ENCODE assay signal across 9 mouse cellular contexts in genomic region chr6:83496753-83497710, GRCm38 (mm10). TPM values are rescaled to one million over a fixed set of nuclear protein-coding genes. Genes with fewer than 3 reads are reported as not detected.
A peak's percentile ranks its signal among the peaks of the same experiment; 100 is the strongest.
DNase-seq lines count a peak whose midpoint lies in the region; ATAC-seq and TF ChIP-seq lines count a peak whose summit lies in the region.
"Had no signal": no experiment of that assay in that cellular context is flagged by ENCODE, and none has a peak within 500 bp of the region (broad histone marks: within the 10 kb centered on the region; RNA-seq: fewer than 3 reads in every experiment).

No protein-coding gene starts in this region.

- H3K27ac ChIP-seq in liver, adult 2 months (replicated peaks; ENCODE audit: insufficient read depth, low read depth, low read length), result peak overlapping the region; percentile 5; the same call in 1 of the 2 replicates
- H3K27ac ChIP-seq in heart, embryonic 13.5 days (replicated peaks), result peak overlapping the region; percentile 40

- no peak for TF ChIP-seq POLR2A in liver, adult 2 months (IDR thresholded peaks at IDR 0.05; ENCODE audit: extremely low read depth, insufficient read depth, low read length)

- H3K27me3 ChIP-seq in liver, adult 2 months (ENCODE audit: control insufficient read depth, insufficient read depth, low read length), result no peaks in the 10 kb centered on the region
- H3K27me3 ChIP-seq in heart, embryonic 13.5 days (replicated peaks), result no peaks in the 10 kb centered on the region

- peak; percentile 52 to 57 for DNase-seq in cerebellum, postnatal 10 days
- no peak for DNase-seq in cerebellum, adult 18-20 months
- peak; percentile 83 for DNase-seq in liver, adult 2 months (ENCODE audit: extremely low read depth, low read depth, low spot score)
- DNase-seq in liver, result no peak
- DNase-seq in urinary bladder, postnatal 4 days (ENCODE audit: low spot score in 2 of 2), result no peak
- DNase-seq in urinary bladder, postnatal 14 days (ENCODE audit: low spot score), result no peak

- H3K4me1 ChIP-seq in liver, adult 2 months (ENCODE audit: control insufficient read depth, insufficient read depth, low read length), result peaks cover 7% of the 10 kb centered on the region; the same call in 1 of the 2 replicates
- H3K4me1 ChIP-seq in heart, embryonic 13.5 days, result peaks cover 20% of the 10 kb centered on the region

- H3K9ac ChIP-seq in liver, adult 2 months (ENCODE audit: low read depth, low read length), result no peak overlapping the region
- 0 out of 2 replicates have a peak overlapping the region, but pooled peaks have one; percentile 45 for H3K9ac ChIP-seq in heart, embryonic 13.5 days

- H3K4me3 ChIP-seq in liver, adult 2 months (ENCODE audit: insufficient read depth, low read depth, low read length), result no peak overlapping the region
- H3K4me3 ChIP-seq in heart, embryonic 13.5 days, result no peak overlapping the region

- H3K36me3 ChIP-seq in liver, adult 2 months (ENCODE audit: control insufficient read depth, insufficient read depth, low read length), result peaks cover 3% of the 10 kb centered on the region; the same call in 1 of the 2 replicates
- H3K36me3 ChIP-seq in heart, embryonic 13.5 days, result peaks cover 31% of the 10 kb centered on the region

- ATAC-seq in heart, embryonic 13.5 days (ENCODE audit: extremely low read depth, insufficient number of reproducible peaks, low FRiP score, low TSS enrichment), result no peak
- peak; percentile 44 for ATAC-seq in megakaryocyte progenitor cell, adult 5-6 weeks (replicated peaks; ENCODE audit: poor library complexity)
- ATAC-seq: forebrain, embryonic 16.5 days had no signal

- H3K79me2 ChIP-seq in liver, adult 2 months (ENCODE audit: control insufficient read depth, insufficient read depth, low read length), result peaks cover 6% of the 10 kb centered on the region; the same call in 1 of the 2 replicates

- H3K4me2 ChIP-seq in heart, embryonic 13.5 days, result no peak overlapping the region

- 52% methylated on average over 22 of the region's 22 CpGs for WGBS in liver, adult 2 months
- WGBS in heart, embryonic 13.5 days, result 58% methylated on average over 22 of the region's 22 CpGs

- no peak for TF ChIP-seq CTCF in liver, adult 2 months (IDR thresholded peaks at IDR 0.05; ENCODE audit: low read depth, low read length)

- 0 out of 2 replicates have a peak, but pooled peaks cover 3% of the 10 kb centered on the region for H3K9me3 ChIP-seq in heart, embryonic 13.5 days

RNA-seq across cellular contexts. Expression of gene Dguok, which starts 9.7 kb away (rescaled TPM):
- 17.4 and 21.8 TPM in 2 replicates for total RNA-seq in liver, adult 2 months (2014; rRNA removed)
- polyA plus RNA-seq in liver, adult 2 months (2012; rRNA removed), result 23.5 and 24.9 TPM in 2 replicates
- polyA plus RNA-seq in heart, embryonic 13.5 days (2015; fragmentation: Nextera tagmentation; extraction: Ambion mirVana), result 54.0 and 55.2 TPM in 2 replicates
- 40.2 and 51.7 TPM in 2 replicates for total RNA-seq in megakaryocyte progenitor cell, adult 5-6 weeks (2015)
- total RNA-seq in megakaryocyte progenitor cell, adult 5-6 weeks (2017), result 34.3 and 35.3 TPM in 2 replicates

RNA-seq across cellular contexts. Expression of gene Tet3, which starts 38.1 kb away (rescaled TPM):
- 4.6 and 6.6 TPM in 2 replicates for total RNA-seq in liver, adult 2 months (2014; rRNA removed)
- 3.5 and 4.5 TPM in 2 replicates for polyA plus RNA-seq in liver, adult 2 months (2012; rRNA removed)
- polyA plus RNA-seq in heart, embryonic 13.5 days (2015; fragmentation: Nextera tagmentation; extraction: Ambion mirVana), result 27.7 and 30.6 TPM in 2 replicates
- total RNA-seq in megakaryocyte progenitor cell, adult 5-6 weeks (2015), result 27.9 and 29.6 TPM in 2 replicates
- 12.2 and 14.5 TPM in 2 replicates for total RNA-seq in megakaryocyte progenitor cell, adult 5-6 weeks (2017)

RNA-seq across cellular contexts. Expression of gene Actg2, which starts 39.0 kb away (rescaled TPM):
- 0.28 and 0.40 TPM in 2 replicates for total RNA-seq in liver, adult 2 months (2014; rRNA removed)
- 1.1 and 1.2 TPM in 2 replicates for polyA plus RNA-seq in liver, adult 2 months (2012; rRNA removed)
- 15.2 and 20.7 TPM in 2 replicates for polyA plus RNA-seq in heart, embryonic 13.5 days (2015; fragmentation: Nextera tagmentation; extraction: Ambion mirVana)
- not detected in 2 replicates for total RNA-seq in megakaryocyte progenitor cell, adult 5-6 weeks (2015)
- total RNA-seq in megakaryocyte progenitor cell, adult 5-6 weeks (2017), result not detected in 2 replicates

Comparison
In these comparisons a context has a peak if more than half of its experiments do, and no peak if none do; other contexts are left out.
1. DNase-seq: peak in cerebellum, postnatal 10 days (2 of 2) and liver, adult 2 months (single experiment); none in cerebellum, adult 18-20 months (0 of 2), liver (single experiment), urinary bladder, postnatal 4 days (0 of 2) and urinary bladder, postnatal 14 days (single experiment).